Mouse (Mus musculus): ENCODE data around the gene Msn.

Gene Msn

GRCm38 (mm10) chrX:96095509-96096499 lies at the start of gene Msn:
Gene Msn, plus strand, starts transcription at chrX:96096042.
- peak; percentile 62 for DNase-seq (ENCODE audit: low spot score)

GRCm38 (mm10) chrX:96052798-96053197 lies 43.0 kb upstream of the Msn start:
- DNase-seq (ENCODE audit: low spot score): no peak

GRCm38 (mm10) chrX:96077747-96078146 lies 18.1 kb upstream of the Msn start:
- no peak for DNase-seq (ENCODE audit: low spot score)

DNA sequence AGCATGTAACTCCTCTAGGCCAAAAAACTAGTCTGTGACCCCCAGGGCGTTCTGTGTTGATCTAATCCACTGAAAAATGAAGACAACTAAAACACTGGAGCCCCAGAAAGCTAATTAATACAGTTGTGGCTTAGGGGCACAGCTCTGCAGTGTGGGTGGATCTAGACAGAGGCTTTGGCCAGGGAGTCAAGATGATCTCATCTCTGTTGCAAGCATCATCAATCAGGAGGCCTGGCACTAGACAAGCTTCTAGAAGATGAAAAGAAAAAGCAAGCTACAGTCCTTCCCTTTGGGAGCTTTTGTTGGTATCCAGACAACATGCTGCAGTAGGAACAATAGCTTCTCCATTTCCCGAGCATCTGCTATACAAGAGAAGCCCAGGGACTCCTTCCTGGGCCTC lies 9.6 kb upstream of the Msn start:
- DNase-seq (ENCODE audit: low spot score): no peak

DNA sequence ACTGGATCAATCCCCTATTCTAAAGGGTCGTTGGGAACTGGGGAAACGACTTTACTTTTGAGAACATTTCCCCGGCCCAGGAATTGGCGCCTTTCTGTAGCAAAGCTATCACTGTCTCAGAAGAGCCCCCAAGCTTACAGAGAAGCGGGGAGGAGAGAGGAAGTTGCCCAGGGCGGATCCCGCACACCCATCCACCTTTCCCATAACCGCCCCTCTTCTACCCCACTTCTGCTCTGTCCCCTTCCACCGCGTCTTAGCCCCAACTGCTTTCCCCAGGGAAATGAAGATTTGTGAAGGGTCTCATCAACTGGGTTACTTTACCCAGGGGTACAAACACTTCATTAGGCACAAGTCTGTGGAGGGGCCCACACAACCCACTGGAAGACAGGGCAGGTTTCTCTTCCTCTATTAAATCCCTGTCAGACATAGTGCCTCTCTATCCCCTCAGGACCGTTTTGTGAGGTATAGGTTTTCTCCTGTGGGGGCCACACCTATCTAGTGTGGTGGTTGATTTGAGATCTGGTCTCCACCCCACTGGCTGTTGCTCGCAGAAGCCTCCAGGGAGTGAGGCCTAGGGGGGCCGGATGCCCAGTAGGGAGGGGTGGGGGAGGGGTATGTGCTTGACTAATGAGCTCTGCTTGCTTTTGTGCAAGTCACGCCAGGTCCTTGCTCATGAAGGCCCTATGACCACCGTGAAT lies 820 bp downstream of the Msn start:
- peak; percentile 52 for DNase-seq (ENCODE audit: low spot score)

DNA sequence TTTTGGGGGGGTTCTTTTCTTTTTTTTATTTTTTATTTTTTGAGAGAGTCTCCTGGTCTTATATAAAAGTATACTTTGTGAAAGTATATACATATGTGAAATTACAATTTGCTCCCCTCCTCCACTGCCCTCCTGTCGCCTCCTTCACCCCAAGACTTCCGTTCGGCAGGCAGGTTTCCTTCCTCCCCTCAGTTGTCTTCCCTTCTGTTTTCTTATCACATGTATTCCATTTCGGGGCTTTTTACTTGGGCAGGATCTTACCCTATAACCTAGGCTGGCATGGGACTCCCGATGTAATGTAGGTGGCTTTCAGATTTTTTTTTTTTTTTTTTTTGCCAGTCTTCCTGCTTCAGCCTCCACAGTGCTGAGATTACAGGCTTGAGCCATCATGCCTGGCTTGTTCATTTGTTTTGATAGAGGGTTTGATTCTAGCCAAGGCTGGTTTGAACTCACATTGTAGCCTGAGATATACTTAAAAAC lies 1.7 kb downstream of the Msn start:
- DNase-seq (ENCODE audit: low spot score): no peak

GRCm38 (mm10) chrX:96099003-96099402 lies 3.2 kb downstream of the Msn start:
- DNase-seq (ENCODE audit: low spot score): no peak

- DNase-seq (ENCODE audit: low spot score): no peak
Observed at GRCm38 (mm10) chrX:96107427-96108291, 11.8 kb downstream of the Msn start.

DNA sequence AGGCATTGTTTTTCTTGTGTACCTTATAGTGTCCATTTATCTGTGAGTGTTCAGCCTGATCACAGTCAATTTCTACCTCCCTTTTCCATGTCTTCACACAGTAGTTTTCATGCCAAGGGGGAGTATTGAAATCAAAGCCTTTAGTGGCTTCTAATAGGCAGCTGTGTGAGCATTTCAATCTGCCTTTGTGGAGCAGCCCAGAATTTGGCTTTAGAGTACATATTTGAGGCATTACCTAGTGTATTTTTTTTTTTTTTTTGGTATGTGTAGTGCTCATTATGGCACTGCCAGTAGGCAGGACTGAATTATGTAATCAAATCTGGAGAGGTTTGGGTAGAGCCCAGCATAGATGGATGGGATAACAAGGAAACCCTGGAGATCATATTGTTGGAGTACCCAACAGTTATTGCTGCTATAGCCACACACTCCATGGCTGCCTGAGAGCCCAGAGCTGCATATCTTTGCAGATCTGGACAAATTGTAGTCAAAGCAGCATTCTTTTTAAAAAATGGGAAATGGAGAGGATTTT lies 17.3 kb downstream of the Msn start:
- DNase-seq (ENCODE audit: low spot score): no peak

- DNase-seq (ENCODE audit: low spot score): no peak
Observed at GRCm38 (mm10) chrX:96115501-96115900, 19.7 kb downstream of the Msn start.

DNA sequence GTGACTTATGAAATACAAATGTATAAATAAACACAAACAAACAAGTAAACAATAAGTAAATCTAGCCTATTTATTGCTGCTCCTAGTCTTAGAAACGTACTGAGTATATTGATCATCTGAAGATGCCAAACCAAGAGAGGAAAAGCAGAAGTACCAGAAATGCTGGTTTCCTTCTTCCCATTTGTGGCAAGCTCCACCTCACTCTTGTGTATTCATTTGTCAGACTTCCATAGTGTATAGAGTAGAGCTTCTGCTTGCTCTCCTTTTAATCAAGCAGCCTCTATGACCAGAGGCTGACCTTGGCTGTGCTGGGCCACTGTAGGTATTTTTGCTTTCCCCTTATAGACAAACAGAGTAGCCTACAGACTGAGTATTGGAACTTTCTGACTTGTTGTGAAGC lies 21.5 kb downstream of the Msn start:
- no peak for DNase-seq (ENCODE audit: low spot score)

- no peak for DNase-seq (ENCODE audit: low spot score)
Observed at GRCm38 (mm10) chrX:96119997-96120396, 24.2 kb downstream of the Msn start.

DNA sequence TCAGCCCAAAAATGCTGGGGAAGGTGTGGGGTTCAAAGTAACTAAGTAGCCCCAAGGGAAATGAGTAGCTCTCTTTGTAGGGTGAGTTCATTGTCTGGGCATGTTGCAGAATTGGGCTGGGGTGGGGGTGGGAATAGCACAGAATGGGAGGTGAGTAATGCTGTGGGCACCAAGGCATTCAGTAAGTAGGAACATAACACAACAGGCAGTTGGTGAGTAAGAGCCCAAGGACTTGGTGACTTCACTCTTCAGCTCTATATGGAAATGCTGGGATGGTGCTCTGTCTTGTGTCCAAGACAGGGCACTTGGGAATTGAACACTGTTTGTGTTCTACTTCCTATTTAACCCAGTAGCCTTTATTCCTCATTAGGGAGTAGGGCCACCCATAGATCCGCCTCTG lies 26.1 kb downstream of the Msn start:
- DNase-seq (ENCODE audit: low spot score): no peak

DNA sequence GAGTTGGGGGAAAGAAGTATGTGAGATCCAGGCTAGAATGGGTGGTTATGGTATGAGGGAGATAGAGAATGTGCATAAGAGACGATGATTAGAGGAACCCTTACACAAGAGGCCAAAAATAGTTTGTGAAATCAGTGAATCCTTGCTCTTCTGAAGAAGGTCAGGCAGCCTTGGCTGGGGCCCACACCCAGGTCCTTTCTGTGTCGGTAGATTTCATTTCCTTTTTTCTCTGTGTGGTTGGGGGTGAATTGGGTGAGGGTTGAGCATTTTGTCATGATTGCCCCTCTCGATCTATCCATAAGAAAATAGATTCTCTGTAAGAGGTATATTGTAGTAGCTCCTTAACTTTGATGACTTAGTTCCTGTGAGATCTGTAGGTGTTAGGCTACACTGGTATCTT lies 31.0 kb downstream of the Msn start:
- DNase-seq (ENCODE audit: low spot score): no peak

DNA sequence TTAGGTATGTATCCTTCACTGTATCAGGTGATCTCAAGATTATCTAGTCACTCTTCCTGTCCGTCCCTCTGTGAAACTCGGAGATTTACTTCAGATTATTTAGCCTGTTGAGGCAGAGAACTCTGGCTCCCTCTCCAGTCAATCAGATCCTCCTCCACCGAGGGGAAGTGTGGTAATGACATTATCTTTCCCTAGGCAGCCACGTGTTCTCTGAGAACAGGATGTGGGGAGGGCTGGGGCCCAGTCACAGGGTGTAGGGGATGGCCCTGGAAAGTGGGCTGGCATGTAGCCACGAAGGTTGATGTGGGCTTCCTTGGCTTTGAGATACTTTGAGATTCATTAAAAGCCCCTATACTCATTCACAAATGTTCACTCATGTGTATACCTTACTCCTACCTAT lies 34.3 kb downstream of the Msn start:
- DNase-seq (ENCODE audit: low spot score): peak; percentile 25

DNA sequence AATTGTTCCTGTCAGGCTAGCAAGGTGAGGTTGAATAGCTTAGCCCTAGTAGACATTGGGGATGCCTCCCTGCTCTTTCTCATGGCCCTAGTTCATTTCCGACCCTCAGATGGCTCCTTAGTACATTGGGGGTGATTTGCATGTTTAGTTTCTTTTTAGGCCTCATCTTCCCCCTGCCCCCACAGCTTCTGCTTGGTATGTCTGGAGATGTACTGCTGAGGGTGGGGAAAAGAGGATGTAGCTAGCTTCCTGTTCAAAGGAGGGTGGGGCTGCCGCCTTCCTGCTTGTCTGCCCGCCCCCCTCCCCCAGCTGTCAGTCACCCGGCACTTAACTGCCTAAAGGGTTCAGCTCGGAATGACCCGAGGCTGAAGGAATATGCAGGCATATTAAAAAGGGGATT lies 34.8 kb downstream of the Msn start:
- DNase-seq (ENCODE audit: low spot score): no peak

DNA sequence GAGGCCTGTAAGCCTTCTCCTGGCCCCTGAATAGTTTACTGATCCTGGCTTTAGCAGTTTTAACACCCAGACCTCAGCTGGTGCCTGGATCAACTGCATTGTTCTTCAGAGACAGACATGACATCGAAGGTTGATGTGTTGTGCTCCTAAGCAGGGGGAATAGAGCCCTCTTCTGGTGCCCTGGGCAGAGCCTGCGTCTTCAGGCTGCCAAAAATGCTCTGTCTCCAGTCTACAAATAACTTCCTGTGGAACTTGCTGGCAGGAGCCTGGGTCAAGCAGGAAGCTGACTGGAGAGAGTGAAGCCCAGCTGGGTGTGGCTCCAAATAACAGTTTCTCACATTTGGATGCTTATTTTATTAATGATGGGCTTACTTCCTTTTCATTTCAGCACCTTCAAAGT lies 37.4 kb downstream of the Msn start:
- DNase-seq (ENCODE audit: low spot score): no peak

DNA sequence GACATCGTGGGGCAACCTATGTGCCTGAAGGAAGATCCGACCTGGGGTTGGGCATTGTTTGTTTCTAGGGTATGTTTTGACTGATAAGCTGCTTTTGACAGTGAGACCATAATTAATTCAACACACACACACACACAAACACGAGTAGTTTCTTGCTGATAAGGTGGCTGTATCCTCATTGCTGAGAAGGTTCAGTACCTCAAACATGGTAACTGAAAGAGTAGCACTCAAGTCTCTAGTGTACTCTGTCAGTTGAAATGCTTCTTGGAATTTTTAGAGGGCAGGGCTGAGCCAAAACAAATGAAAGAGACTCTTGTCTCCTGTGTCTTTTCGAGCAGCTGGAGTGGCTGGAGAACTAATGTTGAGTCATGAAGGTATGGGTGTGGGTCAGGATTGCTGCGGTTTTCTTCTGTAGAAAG lies 38.4 kb downstream of the Msn start:
- DNase-seq (ENCODE audit: low spot score): no peak

DNA sequence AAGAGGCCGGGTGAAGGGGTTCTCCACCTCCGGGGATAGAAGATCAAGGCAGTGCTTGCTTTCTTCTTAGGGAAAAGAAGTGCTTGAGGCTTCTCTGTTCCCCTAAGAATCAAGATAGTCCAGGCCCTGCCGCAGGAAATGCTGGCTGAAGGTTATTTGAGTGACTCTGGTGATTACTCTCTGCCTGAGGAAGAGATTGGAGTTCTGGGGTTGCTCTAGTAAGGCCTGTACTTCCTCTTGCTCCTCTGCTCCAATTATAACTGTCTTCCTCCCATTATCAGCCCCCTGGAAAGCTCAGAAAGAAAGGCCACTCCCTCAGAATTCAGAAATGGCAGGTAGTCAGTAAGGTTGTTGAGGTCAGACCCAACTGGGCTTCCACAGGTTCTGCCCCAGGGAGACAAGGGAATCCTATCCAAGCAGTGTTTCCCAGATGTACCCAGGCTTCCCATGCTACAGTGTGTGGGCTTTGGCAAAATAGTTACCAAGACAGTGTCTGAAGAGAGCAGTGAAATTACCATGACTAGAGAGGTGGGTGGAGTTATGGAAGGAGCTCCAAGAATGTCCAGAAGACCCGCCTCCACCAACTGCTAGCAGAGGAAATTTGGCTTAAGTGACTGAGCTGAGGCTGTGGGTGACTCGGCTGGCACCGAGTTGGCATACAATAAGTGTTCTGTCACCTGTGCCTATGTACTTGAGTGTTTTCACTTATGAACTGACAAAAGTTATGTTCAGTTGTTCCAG lies 39.2 kb downstream of the Msn start:
- no peak for DNase-seq (ENCODE audit: low spot score)

- DNase-seq (ENCODE audit: low spot score): no peak
Observed at GRCm38 (mm10) chrX:96135581-96135980, 39.7 kb downstream of the Msn start.

DNA sequence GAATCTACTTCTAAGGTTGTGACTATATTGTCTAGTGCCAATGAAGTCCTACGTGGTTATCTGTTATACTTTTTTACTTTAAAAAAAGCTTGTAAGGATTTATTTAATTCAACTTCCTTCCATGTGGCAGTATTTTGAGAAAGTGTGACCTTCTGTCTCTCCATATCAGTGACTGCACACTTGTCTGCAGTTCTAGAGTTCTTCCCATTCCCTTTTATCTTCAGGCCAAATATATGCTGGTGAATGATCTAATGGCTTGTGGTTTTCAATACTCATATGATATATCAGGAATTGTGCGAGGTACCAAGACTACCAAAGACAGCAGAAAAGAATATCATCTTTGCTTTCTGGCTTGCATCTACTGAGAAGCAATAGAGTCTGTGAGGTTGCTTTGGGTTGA lies 43.4 kb downstream of the Msn start:
- DNase-seq (ENCODE audit: low spot score): no peak
